Mouse (Mus musculus) heart, embryonic 13.5 days (tissue): ENCODE measurements around the gene Nav2. TPM values are rescaled to one million over a fixed set of nuclear protein-coding genes. Genes with fewer than 3 reads are reported as not detected.

Experiments used
- ATAC-seq: fragments of 200-750 bp; cut with Nextera tagmentation; 2 replicates; pipeline ENCODE4 v1.8.0; 2017; ENCODE audit warnings: moderate TSS enrichment; ENCODE audit not compliant: insufficient number of reproducible peaks, low FRiP score, low TSS enrichment; ENCODE audit errors: extremely low read depth
- H3K27ac ChIP-seq: fragments of 300-500 bp; sonication (generic); replicated peaks from 2 replicates; pipeline ENCODE4 v1.5.1; 2015; ENCODE audit warnings: moderate library complexity, mild to moderate bottlenecking, inconsistent platforms
- H3K27me3 ChIP-seq: fragments of 300-500 bp; sonication (generic); replicated peaks from 2 replicates; pipeline ENCODE4 v1.6.1; 2015; ENCODE audit warnings: mild to moderate bottlenecking, inconsistent platforms
- H3K36me3 ChIP-seq: fragments of 300-500 bp; sonication (generic); 2 replicates; pipeline ENCODE4 v1.6.1; 2015; ENCODE audit warnings: mild to moderate bottlenecking, inconsistent platforms
- H3K4me1 ChIP-seq: fragments of 300-500 bp; sonication (generic); 2 replicates; pipeline ENCODE4 v1.6.1; 2015; ENCODE audit warnings: inconsistent platforms
- H3K4me2 ChIP-seq: fragments of 300-500 bp; sonication (generic); 2 replicates; pipeline ENCODE4 v1.6.1; 2015; ENCODE audit warnings: inconsistent platforms, mild to moderate bottlenecking, moderate library complexity
- H3K4me3 ChIP-seq: fragments of 300-500 bp; sonication (generic); 2 replicates; pipeline ENCODE4 v1.5.1; 2015; ENCODE audit warnings: moderate library complexity, mild to moderate bottlenecking, inconsistent platforms
- H3K9ac ChIP-seq: fragments of 300-500 bp; sonication (generic); 2 replicates; pipeline ENCODE4 v1.6.1; 2015; ENCODE audit warnings: inconsistent platforms, mild to moderate bottlenecking, moderate library complexity
- H3K9me3 ChIP-seq: fragments of 300-500 bp; sonication (generic); 2 replicates; pipeline ENCODE4 v1.6.1; 2016; ENCODE audit warnings: inconsistent platforms
- WGBS: fragments of 180-500 bp; shearing (Covaris S2); methylation state at CpG from one replicate; pipeline ENCODE4 v1.1.7; 2015; ENCODE audit warnings: mixed read lengths; 5-methylcytosine and 5-hydroxymethylcytosine counted together
- polyA plus RNA-seq: library from polyadenylated mRNA; unstranded; fragments of >200 nt; fragmentation: Nextera tagmentation; extraction: Ambion mirVana; gene quantifications from 2 replicates; pipeline ENCODE4 v1.2.1, GENCODE M21; 2015

Nav2 gene
- polyA plus RNA-seq, 1 experiment from 2014 or later = 25.3 TPM

DNA sequence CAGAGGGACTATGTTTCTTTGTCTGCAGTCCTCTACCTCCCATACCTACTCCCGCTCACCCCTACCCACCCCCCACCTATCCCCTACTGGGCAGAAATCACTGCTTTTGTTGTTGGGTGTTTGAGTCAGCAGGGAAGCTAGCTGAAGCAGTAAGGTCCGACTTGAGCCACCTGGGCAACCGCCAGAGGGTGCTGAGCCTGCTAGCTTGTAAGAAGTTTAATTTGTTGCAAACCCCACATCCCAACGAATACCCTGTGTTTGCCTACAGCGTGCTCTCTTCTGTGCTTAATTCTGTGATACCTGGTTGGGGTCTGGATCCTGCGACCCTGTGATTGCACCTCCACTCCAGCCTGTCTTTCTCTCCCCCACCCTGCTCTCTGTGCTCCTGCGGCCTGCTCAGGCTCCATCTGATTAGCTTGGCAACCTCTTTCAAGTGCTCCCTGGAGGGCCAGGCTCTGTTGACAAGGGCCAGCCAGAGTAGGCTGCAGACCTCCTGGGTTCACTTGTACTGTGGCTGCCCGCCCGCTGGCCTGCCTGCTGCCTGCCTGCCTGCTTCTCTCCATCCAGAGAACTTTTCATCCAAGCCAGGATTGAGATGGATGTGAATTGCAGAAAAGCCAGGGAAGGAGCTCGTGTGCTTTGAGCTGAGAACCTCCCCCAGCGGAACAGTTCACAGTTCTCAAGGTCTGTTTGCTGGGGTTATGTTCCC is 575.7 kb downstream of the Nav2 start:
- H3K27ac ChIP-seq = peak overlapping the region; percentile 62
- no peak; the same call in 1 of the 2 replicates for ATAC-seq
- H3K4me3 ChIP-seq = peak overlapping the region; percentile 8; the same call in 1 of the 2 replicates
- H3K36me3 ChIP-seq = no peaks in the 10 kb centered on the region
- H3K9me3 ChIP-seq = no peaks in the 10 kb centered on the region
- peaks cover 49% of the 10 kb centered on the region for H3K4me1 ChIP-seq
- peak overlapping the region; percentile 27 for H3K4me2 ChIP-seq
- WGBS = 22% methylated on average over 11 of the region's 11 CpGs
- no peaks in the 10 kb centered on the region for H3K27me3 ChIP-seq
- peak overlapping the region; percentile 37 for H3K9ac ChIP-seq

DNA sequence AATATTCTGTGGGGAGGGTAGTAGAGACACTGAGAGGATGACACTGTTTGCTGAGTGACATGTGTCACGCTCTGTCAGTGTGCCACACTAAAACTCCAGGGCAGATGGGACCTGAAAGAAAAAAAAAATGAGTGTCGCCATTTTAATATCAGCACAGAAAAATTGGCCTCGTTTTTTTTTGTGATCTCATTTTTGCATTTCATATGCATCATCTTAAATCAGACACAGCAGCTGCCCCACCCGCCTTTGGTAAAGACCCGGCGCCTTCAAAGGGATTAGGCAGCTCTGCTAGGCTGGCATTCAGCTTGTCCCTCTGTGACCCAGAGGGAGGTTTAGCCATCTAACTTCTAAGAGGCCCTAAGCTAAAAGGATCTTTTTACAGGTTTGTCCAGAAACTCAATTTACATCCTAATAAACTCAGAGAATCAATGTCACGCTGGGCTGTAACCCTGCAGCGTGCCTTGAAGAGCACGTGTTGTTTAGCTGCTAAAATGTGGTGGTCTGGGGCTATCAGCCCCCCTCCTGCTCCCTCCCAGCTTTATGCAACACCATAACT is 576.9 kb downstream of the Nav2 start:
- no peak overlapping the region for H3K4me3 ChIP-seq
- peak overlapping the region; percentile 22; the same call in 1 of the 2 replicates for H3K4me2 ChIP-seq
- ATAC-seq = no peak
- H3K27me3 ChIP-seq = no peaks in the 10 kb centered on the region
- H3K27ac ChIP-seq = no peak overlapping the region
- 48% methylated on average over 9 of the region's 9 CpGs for WGBS
- peak overlapping the region; percentile 47 for H3K9ac ChIP-seq
- peaks cover 42% of the 10 kb centered on the region for H3K4me1 ChIP-seq
- H3K9me3 ChIP-seq = no peaks in the 10 kb centered on the region
- no peaks in the 10 kb centered on the region for H3K36me3 ChIP-seq

DNA sequence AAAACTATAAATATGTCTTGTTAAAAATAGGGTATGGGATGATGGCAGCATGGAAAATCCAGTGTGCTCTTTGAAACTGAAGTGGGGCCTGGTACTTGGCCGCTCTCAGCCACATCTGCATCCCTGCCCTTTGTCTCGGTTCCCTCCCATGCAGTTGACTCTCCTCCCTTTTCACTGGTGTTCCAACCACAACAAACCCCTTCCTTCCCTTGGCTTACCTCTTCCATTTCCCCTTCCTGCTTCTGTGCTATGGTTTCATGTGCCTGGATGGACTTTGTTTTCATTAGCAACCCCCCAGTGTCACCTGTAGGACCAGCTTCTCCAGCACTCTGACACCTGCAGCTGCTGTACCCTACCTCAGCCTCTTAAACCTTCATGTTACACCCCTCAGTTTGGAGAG is 578.8 kb downstream of the Nav2 start:
- H3K4me2 ChIP-seq = no peak overlapping the region
- H3K4me1 ChIP-seq = peaks cover 42% of the 10 kb centered on the region
- no peak overlapping the region for H3K27ac ChIP-seq
- H3K9me3 ChIP-seq = no peaks in the 10 kb centered on the region
- no peak overlapping the region for H3K4me3 ChIP-seq
- no peak overlapping the region for H3K9ac ChIP-seq
- peaks cover 12% of the 10 kb centered on the region for H3K36me3 ChIP-seq
- no peaks in the 10 kb centered on the region for H3K27me3 ChIP-seq
- WGBS = 57% methylated on average over 2 of the region's 2 CpGs
- ATAC-seq = no peak

DNA sequence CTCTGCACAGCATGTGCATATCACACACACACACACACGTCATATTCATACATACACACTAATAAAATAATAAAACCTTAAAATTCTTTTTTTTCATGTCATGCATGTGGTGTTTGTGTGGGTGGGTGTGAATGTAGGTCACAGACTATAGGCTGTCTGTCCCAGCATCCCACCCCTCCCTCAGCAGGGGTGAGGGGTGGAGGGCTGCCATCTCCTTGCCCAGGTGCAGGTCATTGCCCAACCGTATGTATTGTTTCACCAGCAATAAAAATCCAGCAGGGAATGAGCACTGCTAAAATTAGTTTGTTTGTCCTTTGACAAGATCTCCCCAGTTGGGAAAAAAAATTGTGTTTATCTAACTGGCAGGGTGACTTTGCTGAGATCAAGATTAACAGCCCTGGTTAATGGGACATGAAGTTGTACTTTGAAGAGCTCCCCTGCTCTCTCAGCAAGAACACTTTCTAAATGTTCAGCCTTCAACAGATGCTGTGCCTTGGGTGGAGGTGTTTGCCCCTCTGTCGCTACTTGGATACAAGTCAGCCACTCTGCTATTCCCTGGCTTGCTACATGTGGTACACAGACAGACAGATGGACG is 580.1 kb downstream of the Nav2 start:
- H3K4me1 ChIP-seq = peaks cover 42% of the 10 kb centered on the region
- H3K36me3 ChIP-seq = peaks cover 25% of the 10 kb centered on the region
- no peak overlapping the region for H3K4me2 ChIP-seq
- no peak overlapping the region for H3K27ac ChIP-seq
- no peaks in the 10 kb centered on the region for H3K9me3 ChIP-seq
- 59% methylated on average over 4 of the region's 4 CpGs for WGBS
- H3K9ac ChIP-seq = no peak overlapping the region
- H3K4me3 ChIP-seq = no peak overlapping the region
- ATAC-seq = no peak
- H3K27me3 ChIP-seq = no peaks in the 10 kb centered on the region

DNA sequence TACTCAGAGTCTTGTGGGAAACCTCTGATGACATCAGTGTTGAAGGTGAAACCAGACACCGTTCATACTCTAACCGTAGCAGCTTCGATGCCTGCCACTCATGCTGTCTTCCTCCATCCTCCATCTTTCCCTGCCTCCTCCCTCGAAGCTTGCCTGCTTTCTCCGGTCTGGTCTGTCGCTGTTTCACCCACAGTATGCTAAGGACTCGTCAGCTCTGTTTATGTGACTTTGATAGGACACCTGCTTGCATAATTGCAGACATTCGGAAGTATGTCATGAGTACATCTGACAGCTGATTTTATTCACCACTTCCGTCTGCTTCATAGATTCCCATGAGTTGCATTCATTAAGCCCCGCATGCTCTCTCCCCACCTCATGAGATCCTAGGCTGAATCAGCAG is 582.3 kb downstream of the Nav2 start:
- H3K4me3 ChIP-seq = no peak overlapping the region
- ATAC-seq = no peak

DNA sequence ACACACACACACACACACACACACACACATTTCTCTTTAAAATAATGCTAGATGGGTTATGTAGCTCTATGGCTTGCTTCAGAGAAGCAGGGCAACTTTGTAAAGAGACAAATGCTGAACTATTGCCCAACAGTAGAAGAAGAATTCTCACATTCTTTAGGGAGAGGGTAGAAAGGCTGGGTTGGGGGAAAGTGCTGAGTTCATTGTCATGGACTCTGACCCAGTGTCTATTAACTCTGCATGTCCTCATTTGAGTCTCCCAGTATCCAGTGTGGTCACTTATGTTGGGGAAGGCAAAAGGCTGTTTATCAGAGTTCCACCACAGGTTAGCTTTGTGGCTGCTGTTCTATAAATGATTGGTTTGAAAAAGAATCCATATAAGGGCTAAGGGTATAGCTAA is 584.1 kb downstream of the Nav2 start:
- no peak overlapping the region for H3K4me2 ChIP-seq
- H3K9me3 ChIP-seq = no peaks in the 10 kb centered on the region
- peaks cover 25% of the 10 kb centered on the region for H3K36me3 ChIP-seq
- ATAC-seq = no peak
- no peaks in the 10 kb centered on the region for H3K27me3 ChIP-seq
- no peak overlapping the region for H3K9ac ChIP-seq
- no peak overlapping the region for H3K4me3 ChIP-seq
- H3K27ac ChIP-seq = no peak overlapping the region
- peaks cover 40% of the 10 kb centered on the region for H3K4me1 ChIP-seq

More for the DNA sequence above, 582.3 kb downstream of the Nav2 start:
- no peaks in the 10 kb centered on the region for H3K9me3 ChIP-seq
- 61% methylated on average over 10 of the region's 10 CpGs for WGBS
- H3K4me1 ChIP-seq = peaks cover 30% of the 10 kb centered on the region
- H3K27me3 ChIP-seq = no peaks in the 10 kb centered on the region
- H3K36me3 ChIP-seq = peaks cover 25% of the 10 kb centered on the region
- no peak overlapping the region for H3K27ac ChIP-seq
- no peak overlapping the region for H3K9ac ChIP-seq
- H3K4me2 ChIP-seq = no peak overlapping the region

DNA sequence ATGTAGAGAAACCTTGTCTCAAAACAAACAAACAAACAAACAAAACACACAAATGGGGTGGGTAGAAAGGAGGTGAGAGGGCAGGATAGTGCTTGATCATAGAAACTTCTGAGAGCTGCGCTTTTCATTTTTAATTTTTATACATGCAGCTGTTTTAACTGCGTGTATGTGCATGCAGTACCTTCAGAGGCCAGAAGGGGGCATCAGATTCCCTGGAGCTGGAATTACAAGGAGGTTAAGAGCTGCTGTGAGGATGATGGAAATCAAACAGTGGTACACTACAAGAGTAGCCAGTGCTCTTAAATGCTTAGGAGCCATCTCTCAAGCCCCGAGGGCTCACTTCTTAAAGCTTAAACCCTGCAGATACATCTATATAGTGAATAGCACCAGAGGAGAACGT is 584.7 kb downstream of the Nav2 start:
- 85% methylated on average over 4 of the region's 4 CpGs for WGBS
- no peaks in the 10 kb centered on the region for H3K27me3 ChIP-seq
- no peak overlapping the region for H3K4me3 ChIP-seq
- H3K9ac ChIP-seq = no peak overlapping the region
- H3K36me3 ChIP-seq = peaks cover 25% of the 10 kb centered on the region
- peaks cover 40% of the 10 kb centered on the region for H3K4me1 ChIP-seq
- no peak overlapping the region for H3K4me2 ChIP-seq
- no peak for ATAC-seq
- no peak overlapping the region for H3K27ac ChIP-seq
- no peaks in the 10 kb centered on the region for H3K9me3 ChIP-seq

DNA sequence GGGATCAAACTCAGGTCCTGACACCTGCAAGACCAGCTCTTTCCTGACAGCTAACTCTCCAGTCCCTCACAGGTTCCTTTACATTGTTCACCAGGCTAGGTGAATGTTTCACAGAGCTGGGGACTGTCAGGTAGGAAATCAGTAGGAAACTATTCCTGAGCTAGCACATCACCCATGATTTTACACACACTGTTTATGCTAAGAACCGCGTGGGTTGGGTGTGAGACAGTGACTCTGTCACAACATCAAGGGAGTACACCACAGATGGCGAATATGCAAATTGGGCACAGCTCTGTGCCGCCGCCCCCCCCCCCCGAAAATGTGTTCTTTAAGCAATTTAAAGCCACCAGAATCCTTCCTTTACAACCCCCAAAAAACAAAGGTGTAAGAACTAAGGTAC is 586.1 kb downstream of the Nav2 start:
- WGBS = 76% methylated on average over 6 of the region's 6 CpGs
- no peak overlapping the region for H3K4me2 ChIP-seq
- H3K36me3 ChIP-seq = peaks cover 32% of the 10 kb centered on the region
- H3K9ac ChIP-seq = no peak overlapping the region
- peaks cover 34% of the 10 kb centered on the region for H3K4me1 ChIP-seq
- H3K27me3 ChIP-seq = no peaks in the 10 kb centered on the region
- H3K4me3 ChIP-seq = no peak overlapping the region
- H3K27ac ChIP-seq = no peak overlapping the region
- no peak for ATAC-seq
- H3K9me3 ChIP-seq = no peaks in the 10 kb centered on the region

DNA sequence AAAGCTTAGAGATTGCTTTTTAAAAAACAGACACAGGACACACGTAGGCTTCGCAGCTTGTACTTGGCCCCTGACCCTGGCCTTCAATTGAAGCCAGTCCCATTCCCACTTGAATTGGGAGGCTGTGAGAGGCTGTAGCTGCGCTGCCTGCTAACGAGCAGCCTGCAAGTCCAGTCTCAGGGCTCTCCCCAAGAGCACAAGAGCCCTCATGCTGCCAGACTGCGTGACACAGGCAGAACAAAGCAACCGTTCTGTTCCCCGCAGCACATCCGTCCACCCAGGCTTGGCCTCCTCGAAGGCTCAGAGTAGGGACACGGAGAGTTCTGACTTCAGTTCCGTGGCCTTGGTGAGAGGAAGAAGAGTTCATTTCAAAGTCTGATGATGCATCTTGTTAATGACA is 587.6 kb downstream of the Nav2 start:
- peak overlapping the region; percentile 94 for H3K27ac ChIP-seq
- 40% methylated on average over 11 of the region's 11 CpGs for WGBS
- H3K9me3 ChIP-seq = no peaks in the 10 kb centered on the region
- H3K4me2 ChIP-seq = no peak overlapping the region
- no peaks in the 10 kb centered on the region for H3K27me3 ChIP-seq
- peaks cover 34% of the 10 kb centered on the region for H3K4me1 ChIP-seq
- no peak overlapping the region for H3K4me3 ChIP-seq
- peaks cover 32% of the 10 kb centered on the region for H3K36me3 ChIP-seq
- no peak for ATAC-seq
- H3K9ac ChIP-seq = peak overlapping the region; percentile 68

DNA sequence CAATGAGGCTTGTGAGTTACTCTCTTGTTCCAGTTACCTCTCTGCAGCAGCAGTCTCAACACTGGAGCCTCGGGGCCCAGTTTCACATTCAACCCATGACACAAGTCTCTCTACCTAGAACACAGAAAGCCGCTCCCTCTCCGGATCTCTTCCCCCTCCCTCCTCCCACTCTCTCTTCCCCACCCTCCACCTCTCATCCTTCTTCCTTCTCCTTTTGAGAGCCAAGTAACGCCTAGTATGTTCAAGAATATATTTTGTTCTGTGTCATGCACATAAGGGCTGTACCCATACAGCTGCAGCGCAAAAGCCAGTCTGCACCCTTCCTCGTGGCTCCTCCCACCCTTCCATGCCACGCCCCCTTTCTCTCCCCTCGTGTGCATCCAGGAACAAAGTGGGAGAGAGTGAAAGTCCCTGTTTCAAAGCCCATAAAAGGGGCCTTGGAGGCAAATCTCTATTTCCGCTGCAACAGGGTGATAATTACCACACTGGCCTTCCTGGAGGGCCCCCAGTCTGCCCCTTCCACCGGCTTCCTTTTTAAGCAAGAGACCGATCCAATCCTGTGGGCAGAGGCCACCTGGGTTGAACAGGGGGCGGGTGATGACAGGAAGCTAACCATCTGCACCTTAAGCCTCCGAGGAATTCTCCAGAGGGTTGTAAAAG is 588.4 kb downstream of the Nav2 start:
- peaks cover 25% of the 10 kb centered on the region for H3K36me3 ChIP-seq
- peaks cover 41% of the 10 kb centered on the region for H3K4me1 ChIP-seq
- 7% methylated on average over 13 of the region's 13 CpGs for WGBS
- H3K4me2 ChIP-seq = peak overlapping the region; percentile 61
- H3K9ac ChIP-seq = peak overlapping the region; percentile 68
- H3K9me3 ChIP-seq = no peaks in the 10 kb centered on the region
- H3K27ac ChIP-seq = peak overlapping the region; percentile 94
- H3K4me3 ChIP-seq = peak overlapping the region; percentile 31
- peak; percentile 61; the same call in 1 of the 2 replicates for ATAC-seq
- no peaks in the 10 kb centered on the region for H3K27me3 ChIP-seq

DNA sequence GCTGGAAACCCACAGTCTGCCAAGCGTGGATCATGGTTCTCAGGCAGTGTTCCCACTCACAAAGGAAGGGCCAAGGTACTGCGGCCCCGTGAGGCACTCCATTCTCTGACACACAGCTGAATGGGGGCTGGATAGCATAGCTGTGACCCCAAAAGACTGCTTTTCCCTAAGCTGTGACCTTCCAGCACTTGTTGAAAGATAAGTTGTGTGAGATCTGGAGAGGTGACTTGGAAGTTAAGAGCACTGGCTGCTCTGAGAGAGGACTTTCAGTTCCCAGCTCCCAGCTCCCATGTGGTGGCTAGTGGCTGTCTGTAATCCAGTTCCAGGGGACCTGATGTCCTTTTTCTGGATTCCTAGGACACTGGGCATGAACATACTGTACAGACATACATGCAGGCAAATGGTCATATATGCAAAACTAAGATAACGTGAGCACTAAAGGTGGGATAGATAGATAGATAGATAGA is 588.9 kb downstream of the Nav2 start:
- Histone ChIP-seq H3K4me1 (peaks cover 47% of the 10 kb centered on the region), H3K27me3 (no peaks in the 10 kb centered on the region), H3K36me3 (peaks cover 19% of the 10 kb centered on the region), H3K4me3 (peak overlapping the region; percentile 31), H3K4me2 (peak overlapping the region; percentile 61), H3K9me3 (no peaks in the 10 kb centered on the region), H3K27ac (peak overlapping the region; percentile 94), H3K9ac (peak overlapping the region; percentile 68; the same call in 1 of the 2 replicates)
- peak; percentile 14; the same call in 1 of the 2 replicates for ATAC-seq
- WGBS = 33% methylated on average over 4 of the region's 4 CpGs
